Mouse (Mus musculus): ENCODE results near the gene Prc1.

Gene Prc1

DNA sequence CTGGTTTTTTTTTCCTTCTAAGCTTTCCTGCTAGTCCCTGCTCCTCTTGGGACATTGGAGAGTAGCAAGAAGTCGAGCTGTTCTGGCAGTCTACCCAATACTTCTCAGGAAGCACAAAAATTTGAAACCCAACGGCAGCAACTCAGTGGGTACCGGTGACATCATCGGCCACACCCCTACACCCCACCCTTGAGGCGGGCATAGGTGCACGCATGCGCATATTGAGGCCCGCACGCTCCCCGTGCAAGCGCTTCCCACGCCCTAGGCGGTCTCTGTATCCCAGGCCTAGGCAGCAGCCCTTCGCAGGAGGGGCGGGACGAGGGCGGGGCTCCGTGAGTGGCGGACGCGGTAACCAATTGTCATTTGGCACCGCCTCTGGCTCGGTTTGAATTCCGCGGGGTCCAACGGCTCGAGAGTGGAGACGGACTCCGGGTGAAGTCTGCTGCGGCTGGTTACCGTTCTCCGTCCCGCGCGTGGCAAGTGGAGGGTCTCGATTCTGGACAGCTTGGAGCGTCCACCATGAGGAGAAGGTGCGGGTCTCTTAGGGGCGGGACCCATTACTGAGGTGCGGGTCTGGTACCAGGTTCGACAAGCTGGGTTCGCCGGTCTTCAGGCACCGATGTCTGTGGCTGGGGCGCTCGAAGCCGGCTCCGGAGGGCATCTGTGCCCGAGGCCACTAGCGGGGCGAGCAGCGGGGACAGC, at the start of gene Prc1:
Prc1 (plus strand) TSS at position 389 of the 702 bp plus-strand sequence.
- DNase-seq (ENCODE audit: low spot score) = peak; percentile 99

DNA sequence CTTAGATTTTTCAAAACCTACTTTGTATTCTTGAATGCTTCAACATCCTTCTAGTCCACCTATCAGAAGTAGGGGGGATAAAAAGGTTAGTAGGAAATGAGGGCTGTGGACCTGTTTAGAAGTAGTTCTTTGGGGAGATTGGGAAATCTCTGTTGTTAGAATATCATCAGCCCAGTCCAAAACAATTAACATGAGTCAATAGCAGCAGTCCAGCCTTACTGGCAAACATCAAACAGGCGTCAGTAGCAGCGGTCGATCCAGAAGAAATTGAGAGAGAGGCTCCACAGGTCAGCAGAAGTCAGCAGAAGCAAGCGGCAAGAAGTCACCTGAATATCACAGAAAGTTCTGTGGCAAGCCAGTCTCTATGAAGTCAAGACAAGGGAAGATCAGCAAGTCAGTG, 49.4 kb upstream of the Prc1 start:
- no peak for DNase-seq (ENCODE audit: low spot score)

DNA sequence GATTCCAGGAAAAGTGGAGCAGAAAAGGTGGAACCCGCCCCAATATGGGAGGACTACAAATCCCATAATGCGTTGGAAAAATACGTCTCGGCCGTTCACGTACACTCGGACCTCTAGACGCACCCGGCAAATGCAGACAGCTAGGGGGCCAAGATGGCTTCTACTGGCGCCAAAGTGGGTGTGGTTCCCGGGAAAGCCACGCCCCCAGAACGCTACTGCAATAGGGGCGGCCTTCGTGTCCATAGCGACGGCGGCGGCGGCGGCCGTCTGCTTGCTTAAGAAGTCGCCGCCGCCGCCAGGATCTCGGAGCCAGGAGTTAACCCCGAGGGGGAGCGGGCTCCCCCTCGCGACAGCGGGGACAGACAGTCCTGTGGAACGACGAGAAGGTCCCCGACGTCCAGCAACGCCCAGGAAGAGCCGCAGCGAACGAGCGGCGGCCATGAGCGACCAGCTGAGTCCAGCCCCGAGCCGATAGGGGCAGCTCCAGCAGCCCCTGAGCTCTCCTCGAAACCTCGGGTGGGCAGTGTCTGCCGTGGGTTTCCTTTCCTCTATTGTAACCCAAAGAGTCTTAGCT, 48.0 kb upstream of the Prc1 start, which contains the start of gene Ttll13:
Ttll13 (plus strand) TSS at position 229 of the 574 bp plus-strand sequence.
- peak; percentile 99 for DNase-seq (ENCODE audit: low spot score)

DNA sequence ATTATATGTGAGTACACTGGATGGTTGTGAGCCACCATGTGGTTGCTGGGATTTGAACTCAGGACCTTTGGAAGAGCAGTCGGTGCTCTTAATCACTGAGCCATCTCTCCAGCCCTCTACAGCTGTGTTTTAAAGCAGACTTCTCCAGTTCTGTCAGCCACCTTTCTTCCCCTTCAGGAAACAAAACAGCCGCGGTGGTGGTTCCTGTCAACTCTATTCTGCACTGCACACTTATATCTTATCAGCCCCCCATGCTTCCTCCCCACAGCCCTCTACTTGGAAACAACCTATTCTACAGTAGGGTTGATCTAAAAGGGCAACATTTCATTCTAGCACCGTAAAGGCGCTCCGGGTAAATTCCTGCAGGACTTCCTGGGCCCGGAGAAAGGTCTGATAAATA, 47.4 kb upstream of the Prc1 start:
- no peak for DNase-seq (ENCODE audit: low spot score)

DNA sequence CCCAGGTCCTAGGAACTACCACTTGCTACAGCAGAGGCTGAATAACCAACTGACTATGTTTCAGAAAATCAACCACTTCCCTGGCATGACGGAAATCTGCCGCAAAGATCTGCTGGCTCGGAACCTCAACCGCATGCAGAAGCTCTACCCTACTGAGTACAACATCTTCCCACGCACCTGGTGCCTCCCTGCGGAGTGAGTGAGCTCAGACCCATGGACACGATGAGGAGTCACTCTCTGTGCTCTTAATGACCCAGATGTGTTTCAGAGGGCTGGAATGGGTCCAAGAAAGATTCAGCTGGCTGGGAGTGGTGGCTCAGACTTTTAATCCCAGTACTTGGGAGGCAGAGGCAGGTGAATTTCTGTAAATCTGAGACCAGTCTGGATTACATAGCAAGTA, 41.8 kb upstream of the Prc1 start:
- no peak for DNase-seq (ENCODE audit: low spot score)

DNA sequence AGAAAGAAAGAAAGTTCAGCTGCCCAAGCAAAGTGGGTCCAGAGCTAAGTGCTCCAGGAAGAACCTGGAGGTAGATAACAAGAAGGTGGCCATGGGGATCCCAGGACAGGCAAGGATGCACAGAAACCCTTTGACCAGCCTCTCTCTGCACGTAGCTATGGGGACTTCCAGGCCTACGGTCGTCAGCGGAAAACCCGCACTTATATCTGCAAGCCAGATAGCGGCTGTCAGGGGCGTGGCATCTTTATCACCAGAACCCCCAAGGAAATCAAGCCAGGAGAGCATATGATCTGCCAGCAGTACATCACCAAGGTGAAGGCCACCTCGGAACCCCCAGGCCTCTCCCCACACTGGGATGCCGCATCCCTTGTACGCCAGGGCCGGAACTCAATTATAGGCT, 41.4 kb upstream of the Prc1 start:
- no peak for DNase-seq (ENCODE audit: low spot score)

DNA sequence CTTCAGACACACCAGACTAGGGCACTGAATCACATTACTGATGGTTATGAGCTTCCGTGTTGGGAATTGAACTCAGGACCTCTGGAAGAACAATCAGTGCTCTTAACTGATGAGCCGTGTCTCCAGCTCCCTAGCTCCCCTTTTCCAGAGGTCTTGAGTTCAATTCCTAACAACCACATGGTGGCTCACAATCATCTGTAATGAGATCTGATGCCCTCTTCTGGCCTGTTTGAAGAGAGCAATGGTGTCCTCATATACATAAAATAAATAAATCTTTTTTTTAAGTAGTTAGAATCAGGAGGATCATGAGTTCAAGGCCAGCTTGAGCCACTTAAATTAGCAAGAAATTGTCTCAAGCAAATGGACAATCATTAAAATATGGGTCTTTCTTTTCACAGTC, 38.3 kb upstream of the Prc1 start:
- no peak for DNase-seq (ENCODE audit: low spot score)

DNA sequence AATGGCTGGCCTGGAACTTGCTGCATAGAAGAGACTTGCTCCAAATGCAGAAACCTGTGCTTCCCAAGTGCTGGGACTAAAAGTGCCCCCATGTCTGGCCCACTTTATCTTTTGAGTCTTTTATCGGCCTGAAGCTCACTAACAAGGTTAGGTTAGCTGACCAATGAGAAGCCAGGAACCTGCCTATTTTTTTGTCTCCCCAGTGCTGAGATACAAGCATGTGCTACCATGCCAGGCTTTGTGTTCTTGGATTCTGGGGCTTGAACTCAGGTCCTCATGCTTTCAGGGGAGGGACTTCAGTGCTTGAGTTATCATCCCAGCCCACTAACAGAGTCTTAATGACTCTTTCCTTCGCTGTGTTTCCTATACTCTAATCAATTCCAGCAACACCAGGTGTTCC, 36.5 kb upstream of the Prc1 start:
- no peak for DNase-seq (ENCODE audit: low spot score)

DNA sequence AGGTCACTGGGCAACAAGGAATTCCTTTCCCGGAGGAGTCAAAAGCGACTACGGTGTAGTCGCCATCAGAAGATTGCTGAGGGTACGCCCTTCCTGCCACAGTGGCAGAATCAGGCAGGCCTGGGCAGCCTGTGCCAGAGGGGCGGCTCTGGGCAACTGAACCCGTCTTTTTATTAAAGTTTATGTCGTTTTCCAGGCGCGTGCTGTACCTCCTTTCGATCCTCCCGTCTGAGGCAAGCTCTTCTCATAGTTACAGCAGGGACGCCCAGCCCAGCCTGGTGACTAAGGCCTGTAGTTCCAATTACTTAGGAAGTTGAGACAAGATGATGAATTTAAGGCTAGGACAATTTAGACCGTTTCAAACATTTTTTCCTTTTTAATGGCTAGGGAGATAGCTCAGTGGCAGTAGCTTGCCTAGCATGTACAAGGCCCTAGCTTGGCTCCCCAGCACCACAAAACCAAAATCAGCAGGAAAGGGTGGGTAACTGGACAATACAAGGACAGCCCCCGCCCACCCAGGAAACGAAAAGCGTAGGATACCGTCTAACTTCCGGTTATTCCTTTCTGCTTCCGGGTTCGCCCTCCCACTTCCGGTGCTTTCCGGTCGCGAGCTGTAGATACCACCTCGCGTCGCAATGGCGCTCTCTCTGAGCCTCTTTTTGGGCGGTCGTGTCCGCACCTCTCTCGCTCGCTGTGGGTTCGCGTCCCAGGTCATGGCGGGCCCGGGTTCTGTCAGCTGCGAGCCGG, 33.5 kb upstream of the Prc1 start, which contains the start of gene Ngrn:
Ngrn (plus strand) TSS at position 591 of the 747 bp plus-strand sequence.
- DNase-seq (ENCODE audit: low spot score) = peak; percentile 94

- no peak for DNase-seq (ENCODE audit: low spot score)
Measured at GRCm38 (mm10) chr7:80261372-80261990, 32.8 kb upstream of the Prc1 start.

- no peak for DNase-seq (ENCODE audit: low spot score)
Measured at GRCm38 (mm10) chr7:80264606-80265005, 29.6 kb upstream of the Prc1 start.

GRCm38 (mm10) chr7:80267764-80268163, 26.5 kb upstream of the Prc1 start:
- no peak for DNase-seq (ENCODE audit: low spot score)

DNA sequence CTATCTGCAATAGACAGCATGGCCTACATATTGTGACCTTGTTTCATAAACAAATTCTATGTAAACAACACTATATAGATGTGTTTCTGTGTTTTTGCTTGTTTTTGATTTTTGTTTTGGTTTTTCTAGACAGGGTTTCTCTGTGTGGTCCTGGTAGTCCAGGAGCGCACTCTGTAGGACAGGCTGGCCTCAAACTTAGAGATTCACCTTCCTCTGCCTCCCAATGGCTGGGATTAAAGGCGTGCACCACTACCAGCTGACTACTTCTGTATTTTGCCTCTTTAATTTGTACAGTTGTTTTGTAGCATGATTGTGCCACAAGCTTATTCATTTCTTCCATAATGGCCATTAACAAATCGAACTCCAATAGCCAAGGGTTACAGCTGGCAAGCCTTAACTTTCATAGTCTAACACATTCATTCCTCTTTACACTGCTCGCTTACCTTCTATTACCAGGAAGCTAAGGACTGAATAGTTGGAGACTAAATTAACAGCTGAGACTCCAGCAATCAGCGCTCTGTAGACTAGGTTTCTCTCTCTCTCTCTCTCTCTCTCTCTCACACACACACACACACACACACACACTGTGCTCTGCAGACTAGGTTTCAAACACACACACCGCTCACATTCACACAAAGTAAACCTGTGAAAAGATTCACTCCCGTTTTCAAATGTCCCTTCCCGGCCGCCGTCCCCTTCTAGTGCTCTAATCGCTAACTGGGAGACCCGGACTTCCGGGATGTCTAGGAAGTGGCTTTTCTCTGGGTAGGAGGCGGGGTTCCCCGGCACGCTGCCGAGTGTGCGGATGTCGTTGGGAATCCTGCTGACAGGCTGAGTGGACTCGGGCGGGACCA, 25.1 kb upstream of the Prc1 start, which contains the start of gene Vps33b:
Vps33b (plus strand) TSS at position 753 of the 854 bp plus-strand sequence.
- DNase-seq (ENCODE audit: low spot score) = peak; percentile 94

DNA sequence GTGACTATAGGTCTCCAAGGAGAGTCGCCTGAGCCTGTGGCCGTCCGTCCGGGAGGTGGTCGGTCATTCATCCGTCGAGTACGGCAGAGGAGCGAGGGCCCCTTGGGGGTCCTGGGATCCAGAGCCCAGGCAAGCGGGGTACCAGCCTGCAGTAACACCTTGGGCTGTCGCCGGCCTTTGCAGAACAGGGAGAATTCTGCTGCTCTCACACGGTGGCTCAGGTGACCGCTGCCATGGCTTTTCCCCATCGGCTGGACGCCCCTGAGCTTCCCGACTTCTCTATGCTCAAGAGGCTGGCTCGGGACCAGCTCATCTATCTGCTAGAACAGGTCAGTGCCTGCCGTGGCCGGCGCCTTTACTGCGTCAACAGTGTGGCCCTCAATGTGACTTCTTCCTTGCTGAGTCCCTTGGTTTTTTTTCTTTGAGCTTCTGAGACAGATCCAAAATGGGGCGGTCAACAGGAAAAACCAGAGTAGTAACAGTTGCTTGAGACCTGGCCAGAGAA, 24.4 kb upstream of the Prc1 start:
- no peak for DNase-seq (ENCODE audit: low spot score)

GRCm38 (mm10) chr7:80273456-80273855, 20.8 kb upstream of the Prc1 start:
- DNase-seq (ENCODE audit: low spot score) = no peak

GRCm38 (mm10) chr7:80276374-80276773, 17.9 kb upstream of the Prc1 start:
- no peak for DNase-seq (ENCODE audit: low spot score)

DNA sequence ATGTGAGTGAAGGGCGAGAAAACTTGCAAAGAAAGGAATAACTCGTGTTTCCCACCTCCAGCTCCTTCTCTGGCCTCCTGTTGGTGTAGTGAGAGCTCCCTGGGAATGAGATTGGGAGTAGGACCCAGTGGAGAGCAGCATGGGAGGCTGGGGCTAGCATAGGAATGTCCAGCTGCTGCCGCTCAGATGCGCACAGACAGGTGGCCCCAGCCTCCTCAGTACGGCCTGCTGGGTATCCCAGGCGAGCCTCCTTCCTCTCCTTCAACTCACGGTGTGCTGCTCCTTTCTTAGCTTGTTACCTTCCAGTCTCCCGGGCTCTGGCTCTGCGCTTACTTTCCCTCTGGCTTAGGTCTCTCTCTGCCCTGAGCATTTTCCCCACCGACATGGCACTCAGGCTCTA, 14.2 kb upstream of the Prc1 start:
- DNase-seq (ENCODE audit: low spot score) = no peak

DNA sequence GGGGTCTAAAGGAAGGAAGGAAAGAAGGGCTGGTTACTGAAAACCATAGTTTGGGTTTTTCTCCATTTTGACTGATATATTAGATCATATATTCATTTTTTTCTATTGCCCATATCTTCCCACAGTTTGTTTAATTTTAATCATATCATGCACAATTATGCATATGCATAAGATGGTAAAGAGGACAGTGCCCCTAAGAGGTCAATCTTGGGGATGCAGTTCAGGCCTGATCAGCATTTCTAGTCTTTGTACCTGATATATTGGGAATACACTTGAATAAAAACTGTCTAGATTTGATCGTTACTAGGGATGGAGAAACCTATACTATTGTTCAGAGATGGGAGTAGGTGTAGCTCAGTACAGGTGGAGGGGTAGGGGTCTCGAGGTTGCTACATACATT, 13.3 kb upstream of the Prc1 start:
- no peak for DNase-seq (ENCODE audit: low spot score)

GRCm38 (mm10) chr7:80281646-80282045, 12.6 kb upstream of the Prc1 start:
- no peak for DNase-seq (ENCODE audit: low spot score)

GRCm38 (mm10) chr7:80283226-80283918, 10.9 kb upstream of the Prc1 start:
- DNase-seq (ENCODE audit: low spot score) = no peak

- DNase-seq (ENCODE audit: low spot score) = no peak
Measured at GRCm38 (mm10) chr7:80284391-80284790, 9.9 kb upstream of the Prc1 start.
